Mouse (Mus musculus) hindbrain, embryonic 10.5 days (tissue): ENCODE measurements around the gene Amotl1. TPM values are rescaled to one million over a fixed set of nuclear protein-coding genes. Genes with fewer than 3 reads are reported as not detected.
"Not testable (repeated sequence)": the region's sequence is repeated elsewhere in the genome, so short reads cannot be mapped to it uniquely, and the experiment has no call there.

Source experiments
- DNase-seq: peaks from one replicate; pipeline ENCODE4 v3.0.0-alpha.2; 2017; ENCODE audit warnings: low spot score
- H3K27ac ChIP-seq: fragments of 300-500 bp; sonication (generic); 2 replicates; pipeline ENCODE4 v1.5.1; 2016; ENCODE audit warnings: mild to moderate bottlenecking, moderate library complexity
- H3K27me3 ChIP-seq: fragments of 300-500 bp; sonication (generic); 2 replicates; pipeline ENCODE4 v1.6.1; 2016; ENCODE audit warnings: mild to moderate bottlenecking; ENCODE audit not compliant: poor library complexity, insufficient read depth, severe bottlenecking
- H3K36me3 ChIP-seq: fragments of 300-500 bp; sonication (generic); 2 replicates; pipeline ENCODE4 v1.6.1; 2016; ENCODE audit warnings: mild to moderate bottlenecking, moderate library complexity
- H3K4me1 ChIP-seq: fragments of 300-500 bp; sonication (generic); replicated peaks from 2 replicates; pipeline ENCODE4 v1.6.1; 2016; ENCODE audit warnings: mild to moderate bottlenecking
- H3K4me3 ChIP-seq: fragments of 300-500 bp; sonication (generic); 2 replicates; pipeline ENCODE4 v1.5.1; 2016; ENCODE audit warnings: mild to moderate bottlenecking, moderate library complexity
- H3K9me3 ChIP-seq: fragments of 300-500 bp; sonication (generic); 2 replicates; pipeline ENCODE4 v1.6.1; 2016; ENCODE audit warnings: mild to moderate bottlenecking, moderate library complexity
- WGBS: fragments of 180-500 bp; shearing (Covaris S2); methylation state at CpG from one replicate; pipeline ENCODE4 v1.1.7; 2016; 5-methylcytosine and 5-hydroxymethylcytosine counted together
- polyA plus RNA-seq: library from polyadenylated mRNA; unstranded; fragments of >200 nt; fragmentation: Nextera tagmentation; extraction: Ambion mirVana; gene quantifications from 2 replicates; pipeline ENCODE4 v1.2.1, GENCODE M21; 2016

The Amotl1 gene
- 12.8 and 16.3 TPM in 2 replicates for polyA plus RNA-seq

DNA sequence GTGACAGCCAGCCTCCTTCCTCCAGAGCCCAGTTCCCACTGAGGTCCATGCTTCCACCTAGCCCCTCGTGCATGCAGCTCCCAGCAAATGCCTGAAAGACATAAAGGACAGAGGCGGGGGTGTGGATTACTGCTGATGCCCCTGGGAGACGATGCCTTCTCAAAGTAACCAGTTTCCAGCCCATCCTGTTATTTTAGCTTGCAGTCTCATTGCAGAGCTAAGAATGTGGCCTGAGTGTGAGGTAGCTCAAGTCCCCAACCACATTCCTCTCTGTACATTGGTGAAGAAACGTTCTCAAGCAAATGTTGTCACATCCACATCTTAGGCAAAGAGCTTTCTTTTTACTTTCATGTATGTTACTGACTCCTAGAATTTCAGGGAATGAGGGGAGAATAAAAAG is at the start of gene Amotl1:
TSS of gene Amotl1 (minus strand) at position 101 of the 400 bp plus-strand sequence.
- H3K9me3 ChIP-seq, result no peaks in the 10 kb centered on the region
- H3K4me3 ChIP-seq, result no peak within 1 kb of the TSS
- 48% methylated on average over 4 of the region's 4 CpGs for WGBS
- H3K4me1 ChIP-seq, result peaks cover 41% of the 10 kb centered on the region
- DNase-seq, result no peak
- no peaks in the 10 kb centered on the region for H3K27me3 ChIP-seq
- no peaks in the 10 kb centered on the region for H3K36me3 ChIP-seq
- no peak within 1 kb of the TSS for H3K27ac ChIP-seq

DNA sequence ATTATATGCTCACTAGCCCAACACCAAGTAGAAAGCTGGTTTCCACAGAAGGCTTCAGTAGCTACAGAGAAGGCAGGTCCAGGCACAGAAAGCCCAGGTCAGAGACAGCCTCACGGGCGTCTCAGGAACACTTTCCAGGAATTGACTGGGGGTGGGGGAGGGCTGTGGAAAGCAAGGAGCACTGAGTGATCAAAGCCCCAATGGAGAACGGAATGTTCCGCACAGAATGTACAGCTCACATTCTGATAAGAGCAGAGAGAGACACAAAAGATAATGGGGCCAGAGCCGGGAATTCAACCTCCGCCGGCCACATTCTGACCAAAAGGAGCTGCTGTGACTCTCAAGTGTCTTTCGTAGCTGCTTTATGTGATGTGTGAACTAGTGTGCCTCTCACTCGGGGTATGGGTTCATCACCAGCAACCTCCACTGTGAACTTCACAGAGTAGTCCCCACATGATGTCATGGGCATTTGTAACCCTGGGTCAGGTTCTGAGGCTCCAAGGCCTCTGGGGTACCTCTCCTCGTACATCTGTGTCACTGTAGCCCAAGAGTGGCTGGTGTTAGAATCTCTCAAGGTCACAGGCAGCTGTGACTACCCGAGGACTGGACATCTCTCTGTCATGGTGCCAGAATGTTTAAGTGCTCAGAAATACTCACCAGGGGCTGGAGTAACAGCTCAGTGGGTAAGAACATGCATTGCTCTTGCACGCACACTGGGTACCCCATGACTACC is 44.7 kb upstream of the Amotl1 start:
- Histone ChIP-seq H3K27me3 (no peaks in the 10 kb centered on the region; the same call in 1 of the 2 replicates), H3K4me3 (no peak overlapping the region), H3K9me3 (no peaks in the 10 kb centered on the region), H3K4me1 (peaks cover 9% of the 10 kb centered on the region), H3K36me3 (no peaks in the 10 kb centered on the region), H3K27ac (no peak overlapping the region)
- no peak for DNase-seq
- WGBS, result 78% methylated on average over 12 of the region's 12 CpGs

DNA sequence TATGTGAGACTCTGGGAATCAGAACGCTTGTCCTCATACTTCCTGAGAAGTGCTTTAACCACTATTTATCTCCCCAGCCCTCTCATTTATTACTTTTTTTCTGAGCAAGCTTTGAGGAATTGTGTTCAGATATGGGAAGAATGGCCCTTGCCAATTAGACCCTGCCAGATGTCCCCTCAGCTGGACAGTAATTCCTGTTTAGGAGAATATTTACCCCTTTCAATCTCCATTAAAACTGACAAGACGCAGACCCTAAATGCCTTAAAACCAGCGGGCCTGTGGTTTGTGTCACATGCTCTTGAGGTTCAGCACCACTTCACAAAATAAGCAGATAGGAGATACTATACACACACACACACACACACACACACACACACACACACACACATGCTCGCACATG is 39.5 kb upstream of the Amotl1 start:
- H3K9me3 ChIP-seq, result no peaks in the 10 kb centered on the region
- no peak overlapping the region for H3K4me3 ChIP-seq
- no peaks in the 10 kb centered on the region for H3K36me3 ChIP-seq
- WGBS, result 87% methylated on average over 4 of the region's 4 CpGs
- DNase-seq, result no peak
- H3K27ac ChIP-seq, result no peak overlapping the region
- peaks cover 4% of the 10 kb centered on the region; the same call in 1 of the 2 replicates for H3K27me3 ChIP-seq
- peaks cover 9% of the 10 kb centered on the region for H3K4me1 ChIP-seq

DNA sequence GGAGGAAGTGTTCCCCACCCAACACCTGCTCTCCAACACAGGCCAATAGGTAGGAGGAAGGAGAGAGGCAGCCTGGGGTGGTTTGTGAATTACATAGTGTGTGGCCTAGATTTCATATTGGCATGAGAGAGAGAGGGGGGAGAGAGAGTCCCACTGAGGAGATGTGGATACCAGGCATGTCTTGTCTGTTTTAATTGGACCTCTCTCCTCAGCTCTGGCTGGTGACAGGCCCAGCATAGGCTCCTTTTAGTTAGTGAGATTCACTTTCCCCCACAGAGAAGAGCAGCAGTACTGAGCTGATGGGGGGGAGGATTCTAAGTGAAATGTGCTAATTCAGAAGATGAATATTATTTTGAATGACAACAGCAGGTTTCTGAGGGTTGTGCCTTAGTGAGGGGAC is 37.9 kb upstream of the Amotl1 start:
- peaks cover 6% of the 10 kb centered on the region; the same call in 1 of the 2 replicates for H3K27me3 ChIP-seq
- no peak overlapping the region for H3K4me3 ChIP-seq
- H3K9me3 ChIP-seq, result peaks cover 7% of the 10 kb centered on the region
- H3K4me1 ChIP-seq, result peaks cover 3% of the 10 kb centered on the region; the same call in 1 of the 2 replicates
- H3K27ac ChIP-seq, result no peak overlapping the region
- H3K36me3 ChIP-seq, result no peaks in the 10 kb centered on the region
- DNase-seq, result no peak

DNA sequence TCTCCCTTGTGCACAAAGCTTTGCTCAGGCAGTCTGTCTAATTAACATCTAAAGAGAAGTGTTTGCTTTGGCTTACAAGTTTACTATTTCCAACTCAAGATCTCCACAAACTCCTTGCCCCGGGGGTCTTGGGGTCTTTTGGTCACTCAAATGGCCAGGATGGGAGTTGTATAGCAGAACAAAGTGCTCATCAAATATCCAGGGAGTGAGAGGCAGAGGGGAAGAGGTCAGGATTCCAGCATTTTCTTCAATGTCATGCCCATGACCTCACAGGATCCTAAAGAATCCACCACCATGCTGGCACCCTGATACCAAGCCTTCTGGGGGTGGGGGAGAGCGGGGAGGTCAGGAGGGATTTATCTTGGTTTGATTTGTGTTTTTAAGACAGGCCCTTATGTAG is 35.7 kb upstream of the Amotl1 start:
- 52% methylated on average over 2 of the region's 2 CpGs for WGBS
- Histone ChIP-seq H3K4me3 (no peak overlapping the region), H3K36me3 (no peaks in the 10 kb centered on the region), H3K27ac (no peak overlapping the region), H3K27me3 (0 out of 2 replicates have a peak, but pooled peaks cover 6% of the 10 kb centered on the region), H3K4me1 (peaks cover 12% of the 10 kb centered on the region), H3K9me3 (peaks cover 7% of the 10 kb centered on the region)
- DNase-seq, result no peak

DNA sequence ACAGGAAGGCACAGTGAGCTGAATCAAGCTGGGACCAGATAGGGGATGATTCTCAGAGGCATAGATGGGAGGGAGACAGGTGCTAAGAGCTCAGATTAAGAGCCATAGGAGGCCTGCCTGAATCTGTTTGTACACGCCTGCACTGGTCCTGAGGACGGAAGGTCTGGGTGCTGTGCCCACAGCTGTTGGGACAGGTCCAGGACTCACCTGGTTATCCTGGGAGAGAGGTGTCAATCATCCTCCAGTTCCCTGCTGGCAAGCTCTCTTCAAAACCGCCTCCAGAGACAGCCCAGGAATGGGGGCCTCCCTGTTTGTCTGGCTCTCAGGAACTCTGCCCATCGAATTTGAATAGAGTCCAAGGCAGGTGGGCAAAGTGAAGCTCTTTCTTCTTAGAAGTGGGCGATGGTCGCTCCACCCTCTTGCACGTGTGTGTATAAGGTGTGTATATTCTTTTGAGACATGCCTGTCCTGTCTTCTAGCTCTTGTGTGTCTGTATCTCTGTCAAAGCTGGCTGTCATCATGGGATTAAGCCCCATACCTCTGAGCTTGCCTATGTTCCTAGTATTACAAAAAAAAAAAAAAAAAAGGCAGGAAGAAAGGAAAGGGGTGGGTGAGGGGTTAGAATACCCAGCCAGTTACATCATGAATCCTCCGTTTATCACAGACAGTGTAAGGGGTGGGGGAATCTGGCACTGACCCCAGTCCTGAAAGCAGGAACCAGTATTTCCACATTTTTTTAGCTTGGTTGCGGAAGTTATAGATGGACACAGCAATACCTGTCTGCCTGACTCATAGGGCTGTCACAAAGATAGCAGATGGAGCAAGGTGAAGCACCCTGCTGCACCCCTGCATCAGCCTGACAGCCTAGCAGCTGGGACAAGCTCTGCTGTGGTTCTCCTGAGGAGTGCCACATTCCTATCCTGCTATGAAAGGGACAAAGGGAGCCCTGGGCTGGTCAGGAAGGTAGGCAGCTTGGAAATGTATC is 31.1 kb upstream of the Amotl1 start:
- DNase-seq, result no peak
- peaks cover 9% of the 10 kb centered on the region for H3K4me1 ChIP-seq
- H3K36me3 ChIP-seq, result no peaks in the 10 kb centered on the region
- WGBS, result 62% methylated on average over 9 of the region's 9 CpGs
- H3K9me3 ChIP-seq, result peaks cover 7% of the 10 kb centered on the region
- no peak overlapping the region for H3K27ac ChIP-seq
- H3K4me3 ChIP-seq, result no peak overlapping the region
- H3K27me3 ChIP-seq, result 0 out of 2 replicates have a peak, but pooled peaks cover 2% of the 10 kb centered on the region

DNA sequence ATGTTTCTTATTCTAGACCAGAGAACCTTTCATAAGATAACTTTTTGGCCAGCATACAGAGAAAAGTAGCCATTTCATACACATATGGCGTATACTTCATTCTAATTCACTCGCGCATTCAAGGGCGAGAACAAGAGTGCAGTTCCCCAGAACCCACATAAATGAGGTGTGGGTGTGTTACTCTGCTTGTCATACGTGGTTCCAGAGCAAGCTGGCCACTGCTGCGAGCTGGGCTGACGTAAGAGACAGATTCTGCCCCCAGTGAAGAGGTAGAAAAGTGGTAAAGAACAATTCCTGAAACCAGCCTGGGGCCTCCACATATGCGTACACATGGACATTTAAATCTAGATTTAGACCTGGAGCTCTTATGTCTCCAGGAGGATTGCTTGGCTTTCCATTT is 29.6 kb upstream of the Amotl1 start:
- Histone ChIP-seq H3K36me3 (no peaks in the 10 kb centered on the region), H3K27me3 (0 out of 2 replicates have a peak, but pooled peaks cover 2% of the 10 kb centered on the region), H3K27ac (no peak overlapping the region), H3K4me3 (no peak overlapping the region), H3K4me1 (peaks cover 9% of the 10 kb centered on the region), H3K9me3 (peaks cover 7% of the 10 kb centered on the region)
- no peak for DNase-seq
- 94% methylated on average over 8 of the region's 8 CpGs for WGBS

DNA sequence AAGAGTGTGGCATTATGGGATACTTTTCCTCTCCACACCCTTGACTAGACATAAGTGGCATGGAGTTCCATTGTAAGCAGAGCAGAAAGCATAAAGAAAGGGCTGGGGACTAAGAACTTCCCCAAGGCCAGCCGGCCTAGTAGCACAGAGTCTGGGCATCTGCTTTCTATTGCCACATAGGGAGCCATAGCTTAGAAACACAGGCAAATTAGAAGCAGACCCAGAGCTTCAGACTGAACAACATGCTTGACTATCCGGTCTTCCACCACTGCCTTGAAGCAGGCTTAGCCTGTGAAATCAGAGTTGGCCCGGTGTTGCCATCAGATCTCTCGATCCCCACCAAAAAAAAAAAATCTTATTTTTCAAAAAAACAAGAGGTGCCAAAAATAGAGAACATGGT is 28.3 kb upstream of the Amotl1 start:
- Histone ChIP-seq H3K4me3 (no peak overlapping the region), H3K27ac (0 out of 2 replicates have a peak overlapping the region, but pooled peaks have one; percentile 18), H3K36me3 (no peaks in the 10 kb centered on the region), H3K27me3 (no peaks in the 10 kb centered on the region), H3K4me1 (peaks cover 9% of the 10 kb centered on the region), H3K9me3 (no peaks in the 10 kb centered on the region)
- DNase-seq, result no peak
- WGBS, result 79% methylated on average over 4 of the region's 4 CpGs

DNA sequence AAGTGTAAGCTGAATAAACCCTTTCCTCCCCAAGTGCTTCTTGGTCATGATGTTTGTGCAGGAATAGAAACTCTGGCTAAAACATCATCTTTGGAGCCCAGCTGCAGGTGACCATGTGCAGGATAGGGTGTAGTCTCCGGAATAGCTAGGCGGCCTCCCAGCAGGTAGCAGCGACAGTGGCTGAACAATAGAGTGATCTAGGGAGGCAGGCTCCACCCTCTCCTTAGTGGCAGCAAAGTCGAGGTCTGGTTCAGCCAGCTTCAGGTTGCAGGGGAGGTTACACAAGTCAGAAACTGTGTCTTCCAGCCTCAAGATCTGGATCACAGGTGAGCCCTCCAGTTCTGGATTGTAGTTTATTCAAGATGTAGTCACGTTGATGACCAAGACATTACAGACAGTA is 27.1 kb upstream of the Amotl1 start:
- not testable (repeated sequence) for H3K4me3 ChIP-seq, H3K36me3 ChIP-seq
- 39% methylated on average over 5 of the region's 5 CpGs for WGBS

DNA sequence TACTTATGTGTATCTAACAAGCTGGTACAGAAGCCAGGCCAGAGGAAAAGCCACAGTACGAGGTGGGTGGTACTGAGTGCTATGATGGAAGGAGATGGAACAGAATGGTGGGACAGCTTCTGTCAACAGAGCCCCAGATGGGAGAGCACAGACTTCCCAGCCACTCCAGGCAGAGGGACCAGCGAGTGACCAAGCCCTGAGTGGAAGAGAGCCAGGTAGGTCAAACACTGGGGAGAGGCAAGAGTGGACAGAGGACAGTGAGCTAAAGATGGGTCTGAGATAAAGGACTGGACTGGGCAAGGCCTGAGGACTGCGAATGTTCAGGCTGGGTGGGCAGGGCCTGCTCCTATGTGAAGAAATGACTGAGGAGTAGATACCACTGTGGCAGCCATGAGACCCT is 23.5 kb upstream of the Amotl1 start:
- H3K9me3 ChIP-seq, result no peaks in the 10 kb centered on the region
- H3K4me3 ChIP-seq, result no peak overlapping the region
- DNase-seq, result no peak
- H3K27me3 ChIP-seq, result no peaks in the 10 kb centered on the region
- no peaks in the 10 kb centered on the region for H3K4me1 ChIP-seq
- WGBS, result 85% methylated on average over 3 of the region's 3 CpGs
- no peak overlapping the region for H3K27ac ChIP-seq
- H3K36me3 ChIP-seq, result no peaks in the 10 kb centered on the region

More for the DNA sequence above, 27.1 kb upstream of the Amotl1 start:
- H3K4me1 ChIP-seq, H3K9me3 ChIP-seq, H3K27ac ChIP-seq, DNase-seq, H3K27me3 ChIP-seq: not testable (repeated sequence)

DNA sequence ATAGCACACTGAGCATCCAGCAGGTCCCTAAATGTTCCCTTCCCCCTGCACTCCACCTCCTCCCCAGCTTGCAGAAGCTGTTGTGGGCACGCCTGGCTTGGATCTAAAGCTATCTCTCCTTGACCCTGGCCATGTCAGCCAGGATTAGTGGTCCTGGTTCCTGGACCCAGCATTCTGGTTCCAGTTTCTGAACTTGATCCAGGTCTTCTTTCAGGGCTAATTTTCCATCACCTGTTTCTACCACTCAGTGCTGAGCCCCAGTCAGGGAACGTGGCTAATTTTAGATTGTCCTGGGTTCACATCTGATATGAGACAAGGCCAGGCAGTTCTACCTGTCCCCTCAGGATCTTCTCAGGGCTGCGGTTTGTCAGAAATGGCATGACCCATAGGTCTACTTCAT is 21.2 kb upstream of the Amotl1 start:
- Histone ChIP-seq H3K9me3 (no peaks in the 10 kb centered on the region), H3K4me1 (no peaks in the 10 kb centered on the region), H3K4me3 (no peak overlapping the region), H3K27me3 (no peaks in the 10 kb centered on the region), H3K36me3 (no peaks in the 10 kb centered on the region), H3K27ac (no peak overlapping the region)
- DNase-seq, result no peak
- WGBS, result 93% methylated on average over 3 of the region's 3 CpGs

DNA sequence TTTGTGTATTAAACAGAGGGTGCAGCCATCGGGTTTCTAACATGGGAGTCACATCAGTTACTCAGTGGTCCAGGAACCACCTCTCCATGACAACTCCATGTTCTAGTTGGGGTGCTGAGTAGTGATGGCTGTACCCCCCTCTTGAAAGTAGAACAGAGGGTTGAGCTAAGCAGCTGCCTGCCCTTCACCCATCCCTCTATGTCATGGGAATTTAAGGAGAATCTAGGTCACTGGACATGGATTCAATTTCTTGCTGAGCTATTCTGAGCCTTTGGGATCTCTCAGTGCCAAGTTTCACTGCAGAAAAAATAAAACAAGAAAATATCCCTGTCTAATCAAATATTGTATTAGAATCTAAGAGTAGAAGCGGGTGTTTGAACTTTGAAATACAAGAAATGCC is 18.7 kb upstream of the Amotl1 start:
- Histone ChIP-seq H3K27ac (no peak overlapping the region), H3K4me3 (no peak overlapping the region), H3K27me3 (no peaks in the 10 kb centered on the region), H3K36me3 (no peaks in the 10 kb centered on the region), H3K9me3 (no peaks in the 10 kb centered on the region), H3K4me1 (no peaks in the 10 kb centered on the region)
- 95% methylated on average over 2 of the region's 2 CpGs for WGBS
- no peak for DNase-seq

DNA sequence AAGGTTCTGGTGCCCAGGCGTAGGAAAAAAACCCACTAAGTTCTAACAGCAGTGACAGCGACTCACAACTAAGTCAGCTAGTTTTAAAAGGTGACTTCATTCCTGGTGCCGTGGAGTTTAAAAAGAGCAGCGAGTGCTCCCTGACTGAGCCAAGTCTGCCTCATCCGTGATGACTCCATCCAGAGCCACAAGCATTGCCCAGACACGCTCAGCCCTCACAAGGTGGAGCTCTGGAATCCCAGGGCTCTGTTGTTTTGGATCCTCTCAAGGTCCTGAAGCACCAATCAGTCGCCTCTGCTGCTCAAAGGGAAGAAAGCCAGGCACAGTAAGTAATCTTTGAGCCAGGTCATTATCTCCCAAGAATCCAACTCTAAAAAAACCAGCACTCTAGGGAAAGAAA is 18.0 kb upstream of the Amotl1 start:
- 77% methylated on average over 7 of the region's 7 CpGs for WGBS

More for the DNA sequence above, 18.0 kb upstream of the Amotl1 start:
- H3K27ac ChIP-seq, result no peak overlapping the region
- H3K4me3 ChIP-seq, result no peak overlapping the region
- no peaks in the 10 kb centered on the region for H3K9me3 ChIP-seq
- no peak for DNase-seq
- H3K36me3 ChIP-seq, result no peaks in the 10 kb centered on the region
- H3K27me3 ChIP-seq, result no peaks in the 10 kb centered on the region
- no peaks in the 10 kb centered on the region for H3K4me1 ChIP-seq
